23 mouse cellular contexts compared by ENCODE assay signal in the genomic region with DNA sequence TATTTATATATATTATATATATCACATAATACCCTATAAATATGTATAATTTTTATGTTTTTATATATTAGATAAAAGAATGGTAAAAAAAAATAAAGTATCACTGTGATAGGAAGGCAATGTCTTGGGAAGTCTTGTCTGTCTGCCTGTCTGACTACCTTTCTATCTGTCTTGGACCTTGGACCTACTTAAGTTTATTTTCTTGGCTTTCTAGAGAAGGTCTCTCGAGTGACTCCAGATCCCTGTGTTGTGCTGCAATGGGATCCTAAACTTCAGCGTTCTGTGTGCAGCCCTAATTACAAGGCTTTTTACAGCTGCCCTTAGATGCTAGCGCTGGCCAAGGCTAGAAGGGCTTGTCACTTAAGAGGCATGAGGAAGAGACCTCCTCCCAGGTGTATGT. TPM values are rescaled to one million over a fixed set of nuclear protein-coding genes. Genes with fewer than 3 reads are reported as not detected.
"Had no signal": no experiment of that assay in that cellular context is flagged by ENCODE, and none has a peak within 500 bp of the region (broad histone marks: within the 10 kb centered on the region; RNA-seq: fewer than 3 reads in every experiment).

No protein-coding gene starts in this region.

- H3K4me3 ChIP-seq: lung, embryonic 15.5 days; megakaryocyte, embryonic 14.5 days; midbrain, embryonic 13.5 days; midbrain, embryonic 15.5 days; neural tube, embryonic 12.5 days; stomach, embryonic 15.5 days had no signal

- H3K9ac ChIP-seq: liver, postnatal 0 days; lung, embryonic 15.5 days; midbrain, embryonic 13.5 days; midbrain, embryonic 15.5 days; neural tube, embryonic 12.5 days; stomach, embryonic 15.5 days had no signal

- ATAC-seq: liver, postnatal 0 days; midbrain, embryonic 13.5 days; midbrain, embryonic 15.5 days had no signal

- H3K9me3 ChIP-seq: lung, embryonic 15.5 days; megakaryocyte, embryonic 14.5 days; midbrain, embryonic 13.5 days; midbrain, embryonic 15.5 days; neural tube, embryonic 12.5 days; stomach, embryonic 15.5 days had no signal

- H3K4me1 ChIP-seq: midbrain, embryonic 15.5 days; neural tube, embryonic 12.5 days; stomach, embryonic 15.5 days had no signal

- H3K36me3 ChIP-seq: lung, embryonic 15.5 days; midbrain, embryonic 13.5 days; midbrain, embryonic 15.5 days; neural tube, embryonic 12.5 days; stomach, embryonic 15.5 days had no signal

- H3K27ac ChIP-seq: lung, embryonic 15.5 days; macrophage; midbrain, embryonic 13.5 days; midbrain, embryonic 15.5 days; neural tube, embryonic 12.5 days; stomach, embryonic 15.5 days; stomach, postnatal 0 days had no signal

- H3K4me2 ChIP-seq: lung, embryonic 15.5 days; midbrain, embryonic 11.5 days; midbrain, embryonic 13.5 days; midbrain, embryonic 15.5 days; neural tube, embryonic 12.5 days; stomach, embryonic 15.5 days had no signal

- DNase-seq: liver, postnatal 0 days; lung, adult 2 months; lung, postnatal 10 days; lung, postnatal 36 days; right cerebral cortex, postnatal 14 days; thymus, adult 2 months; thymus, postnatal 25 days; thymus, postnatal 4 days had no signal

- H3K27me3 ChIP-seq: lung, embryonic 15.5 days; midbrain, embryonic 13.5 days; midbrain, embryonic 15.5 days; neural tube, embryonic 12.5 days; stomach, embryonic 15.5 days had no signal

RNA-seq across cellular contexts. Expression of a gene that starts 8.6 kb away (rescaled TPM):
- total RNA-seq: midbrain, postnatal 0 days; monocyte, adult 5-6 weeks; neutrophil, adult 5-6 weeks had no signal
- polyA plus RNA-seq: liver, postnatal 0 days; lung, adult 2 months; midbrain, embryonic 11.5 days; midbrain, embryonic 13.5 days; midbrain, embryonic 15.5 days; midbrain, postnatal 0 days; neural tube, embryonic 12.5 days; neural tube, embryonic 14.5 days; spleen, adult 2 months; stomach, postnatal 0 days; testis, adult 2 months; thymus, adult 2 months had no signal
